Mouse (Mus musculus): ENCODE results near the gene Stx8. TPM values are rescaled to one million over a fixed set of nuclear protein-coding genes. Genes with fewer than 3 reads are reported as not detected.

The Stx8 gene
- polyA plus RNA-seq, 1 experiment from 2014 or later, result 59.4 TPM

GRCm38 (mm10) chr11:68136687-68137086 is 170.7 kb downstream of the Stx8 start:
- Histone ChIP-seq H3K4me3 (no peak overlapping the region), H3K9me3 (no peaks in the 10 kb centered on the region), H3K4me1 (peaks cover 15% of the 10 kb centered on the region), H3K9ac (no peak overlapping the region), H3K4me2 (replicated peaks) (no peak overlapping the region), H3K27me3 (0 out of 2 replicates have a peak, but pooled peaks cover 4% of the 10 kb centered on the region), H3K36me3 (no peaks in the 10 kb centered on the region), H3K27ac (no peak overlapping the region)
- ATAC-seq (ENCODE audit: low FRiP score, low read depth), result no peak
- 54% methylated on average over 8 of the region's 8 CpGs for WGBS

DNA sequence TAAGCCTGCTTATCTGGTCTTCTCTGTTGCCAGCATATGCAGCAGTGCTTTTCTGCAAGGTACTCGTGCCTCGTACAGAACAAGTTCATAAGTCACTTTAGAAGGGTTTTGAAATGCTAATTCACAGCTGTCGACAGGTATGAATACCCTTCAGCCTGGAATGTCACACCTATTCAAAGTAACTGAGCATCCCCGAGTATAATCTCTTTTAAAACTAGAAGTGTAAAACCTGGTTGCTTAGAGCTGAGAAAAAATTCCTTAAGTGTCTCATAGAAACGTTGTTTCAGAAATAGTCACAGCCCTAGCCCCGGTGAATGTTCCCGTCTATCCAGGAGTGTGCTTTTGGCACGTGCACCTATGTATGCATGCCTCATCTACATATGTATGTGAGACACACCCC is 176.3 kb downstream of the Stx8 start:
- H3K9me3 ChIP-seq, result no peaks in the 10 kb centered on the region
- no peak overlapping the region for H3K27ac ChIP-seq
- no peak overlapping the region for H3K4me3 ChIP-seq
- H3K36me3 ChIP-seq, result no peaks in the 10 kb centered on the region
- 31% methylated on average over 8 of the region's 8 CpGs for WGBS
- no peak for ATAC-seq (ENCODE audit: low FRiP score, low read depth)
- no peak overlapping the region for H3K4me2 ChIP-seq (replicated peaks)
- no peak overlapping the region for H3K9ac ChIP-seq
- H3K4me1 ChIP-seq, result peaks cover 47% of the 10 kb centered on the region
- no peaks in the 10 kb centered on the region for H3K27me3 ChIP-seq

DNA sequence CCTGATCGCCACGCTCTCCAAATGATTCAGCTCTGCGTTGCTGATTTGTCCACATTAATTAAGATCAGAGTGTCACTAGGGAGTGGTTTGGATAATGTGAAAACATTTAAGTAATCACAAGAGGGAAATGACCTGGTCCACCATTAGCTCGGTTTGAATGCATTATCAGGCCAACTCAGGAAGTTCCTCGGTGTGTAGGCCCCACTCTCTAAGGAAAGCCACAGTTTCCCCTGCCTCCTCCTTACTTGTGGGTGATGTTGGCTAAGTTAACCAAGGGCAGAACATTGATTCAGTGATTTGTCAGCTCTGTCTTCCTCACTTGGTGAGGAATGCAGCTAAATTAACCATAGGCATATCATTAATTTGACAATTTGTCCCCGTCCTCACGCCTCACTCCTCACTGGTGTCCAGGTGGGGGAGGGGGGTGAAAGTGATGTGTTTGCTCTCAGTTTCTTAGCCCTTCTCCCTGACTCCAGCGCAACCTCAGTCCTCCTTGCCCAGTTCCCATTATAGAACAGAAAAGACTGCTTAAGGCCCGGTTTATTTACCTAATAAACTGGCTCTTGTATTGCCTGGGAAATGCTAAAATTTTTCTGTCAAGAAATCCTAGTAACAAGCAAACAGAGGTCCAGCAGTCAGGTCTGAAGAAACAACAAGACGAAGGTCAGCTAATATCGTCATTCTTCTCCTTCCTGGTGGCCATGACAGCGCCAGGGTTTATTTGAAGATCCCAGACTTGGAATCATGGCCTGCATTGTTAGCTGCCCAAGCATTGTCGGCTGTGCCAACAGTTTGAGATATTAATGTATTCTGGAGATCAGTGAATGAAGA is 178.5 kb downstream of the Stx8 start:
- no peak overlapping the region for H3K9ac ChIP-seq
- peaks cover 4% of the 10 kb centered on the region for H3K27me3 ChIP-seq
- peaks cover 47% of the 10 kb centered on the region for H3K4me1 ChIP-seq
- H3K36me3 ChIP-seq, result no peaks in the 10 kb centered on the region
- H3K4me3 ChIP-seq, result no peak overlapping the region
- H3K27ac ChIP-seq, result no peak overlapping the region
- 42% methylated on average over 13 of the region's 13 CpGs for WGBS
- peak overlapping the region; percentile 34; the same call in 1 of the 2 replicates for H3K4me2 ChIP-seq (replicated peaks)
- no peaks in the 10 kb centered on the region for H3K9me3 ChIP-seq
- ATAC-seq (ENCODE audit: low FRiP score, low read depth), result no peak

GRCm38 (mm10) chr11:68145066-68145585 is 179.1 kb downstream of the Stx8 start:
- H3K4me2 ChIP-seq (replicated peaks), result peak overlapping the region; percentile 34
- H3K4me1 ChIP-seq, result peaks cover 47% of the 10 kb centered on the region
- WGBS, result 14% methylated on average over 13 of the region's 13 CpGs
- no peak for ATAC-seq (ENCODE audit: low FRiP score, low read depth)
- H3K9me3 ChIP-seq, result no peaks in the 10 kb centered on the region
- no peak overlapping the region for H3K4me3 ChIP-seq
- H3K36me3 ChIP-seq, result no peaks in the 10 kb centered on the region
- peak overlapping the region; percentile 10; the same call in 1 of the 2 replicates for H3K9ac ChIP-seq
- H3K27ac ChIP-seq, result peak overlapping the region; percentile 23; the same call in 1 of the 2 replicates
- H3K27me3 ChIP-seq, result peaks cover 4% of the 10 kb centered on the region

GRCm38 (mm10) chr11:68145586-68146455 is 179.8 kb downstream of the Stx8 start:
- peaks cover 4% of the 10 kb centered on the region for H3K27me3 ChIP-seq
- H3K9me3 ChIP-seq, result no peaks in the 10 kb centered on the region
- H3K4me2 ChIP-seq (replicated peaks), result peak overlapping the region; percentile 34
- H3K4me3 ChIP-seq, result no peak overlapping the region
- H3K36me3 ChIP-seq, result no peaks in the 10 kb centered on the region
- peak overlapping the region; percentile 23 for H3K27ac ChIP-seq
- H3K9ac ChIP-seq, result peak overlapping the region; percentile 10; the same call in 1 of the 2 replicates
- WGBS, result 17% methylated on average over 17 of the region's 17 CpGs
- H3K4me1 ChIP-seq, result peaks cover 52% of the 10 kb centered on the region
- no peak; the same call in 1 of the 2 replicates for ATAC-seq (ENCODE audit: low FRiP score, low read depth)

DNA sequence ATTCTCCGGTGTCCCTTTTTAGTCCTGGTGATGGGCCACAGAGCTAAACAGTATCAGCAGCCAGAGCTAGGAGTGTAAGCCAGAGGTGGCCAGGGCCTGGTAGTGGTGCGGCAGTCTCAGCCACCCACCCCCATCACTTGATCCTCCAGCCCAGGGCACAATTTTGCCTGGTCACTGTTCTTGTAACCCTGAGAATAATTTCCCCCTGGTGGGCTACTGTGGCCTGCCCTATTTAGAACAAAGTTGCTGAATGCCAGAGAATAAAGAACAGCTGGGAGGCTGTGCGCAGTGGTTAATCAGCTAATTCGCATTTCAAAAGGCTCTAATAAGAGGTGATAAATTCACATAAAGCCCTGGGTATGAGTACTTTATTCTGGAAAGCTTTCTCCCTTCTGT is 180.5 kb downstream of the Stx8 start:
- WGBS, result 33% methylated on average over 4 of the region's 4 CpGs
- Histone ChIP-seq H3K4me2 (replicated peaks) (no peak overlapping the region; the same call in 1 of the 2 replicates), H3K9me3 (no peaks in the 10 kb centered on the region), H3K9ac (no peak overlapping the region), H3K36me3 (no peaks in the 10 kb centered on the region), H3K27ac (peak overlapping the region; percentile 23; the same call in 1 of the 2 replicates), H3K4me3 (no peak overlapping the region), H3K27me3 (peaks cover 4% of the 10 kb centered on the region), H3K4me1 (peaks cover 58% of the 10 kb centered on the region)
- ATAC-seq (ENCODE audit: low FRiP score, low read depth), result no peak

DNA sequence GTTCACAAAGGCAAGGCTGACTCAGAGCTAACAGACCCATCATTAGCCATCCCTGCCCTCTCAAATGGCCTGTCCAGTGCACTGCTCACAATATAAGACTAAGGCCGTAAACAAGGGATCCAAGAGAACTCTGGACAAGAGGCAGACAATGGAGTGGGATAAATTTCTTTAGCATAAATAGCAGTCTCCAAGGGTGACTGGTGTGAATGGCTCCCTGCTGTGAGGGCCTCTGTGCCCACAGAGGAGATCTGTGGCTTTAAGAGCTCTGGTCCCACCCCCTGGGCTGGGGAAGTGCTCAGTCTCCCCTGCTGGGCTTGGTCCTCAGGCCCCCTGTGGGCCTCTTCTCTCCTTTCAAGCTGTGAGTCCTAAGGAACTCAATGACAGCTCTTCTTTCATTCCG is 184.9 kb downstream of the Stx8 start:
- H3K36me3 ChIP-seq, result no peaks in the 10 kb centered on the region
- no peak for ATAC-seq (ENCODE audit: low FRiP score, low read depth)
- H3K27ac ChIP-seq, result no peak overlapping the region
- no peak overlapping the region for H3K4me2 ChIP-seq (replicated peaks)
- no peak overlapping the region for H3K9ac ChIP-seq
- no peaks in the 10 kb centered on the region for H3K9me3 ChIP-seq
- peaks cover 4% of the 10 kb centered on the region for H3K27me3 ChIP-seq
- 48% methylated on average over 2 of the region's 2 CpGs for WGBS
- H3K4me1 ChIP-seq, result peaks cover 29% of the 10 kb centered on the region
- no peak overlapping the region for H3K4me3 ChIP-seq

DNA sequence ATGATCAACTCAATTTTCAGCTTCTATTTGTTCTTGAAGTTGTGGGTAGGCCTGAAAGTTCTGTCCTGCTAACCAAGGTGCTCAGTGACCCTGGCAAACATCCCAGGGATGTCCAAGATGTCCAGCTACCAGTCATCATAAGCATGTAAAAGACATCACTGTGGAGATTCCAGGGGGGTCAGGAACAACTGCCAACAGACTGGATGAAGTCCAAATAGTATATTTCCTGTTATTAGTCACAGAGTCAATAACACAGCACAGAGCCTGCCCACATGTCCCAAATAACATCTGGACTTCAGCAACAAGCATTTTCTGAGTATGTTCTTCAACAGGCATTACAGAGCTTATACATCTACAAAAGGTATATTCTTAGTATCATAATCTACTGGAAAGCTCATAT is 189.8 kb downstream of the Stx8 start:
- H3K36me3 ChIP-seq, result no peaks in the 10 kb centered on the region
- no peak overlapping the region for H3K9ac ChIP-seq
- no peak overlapping the region for H3K27ac ChIP-seq
- no peaks in the 10 kb centered on the region for H3K9me3 ChIP-seq
- H3K4me3 ChIP-seq, result no peak overlapping the region
- no peak overlapping the region for H3K4me2 ChIP-seq (replicated peaks)
- no peaks in the 10 kb centered on the region for H3K27me3 ChIP-seq
- peaks cover 12% of the 10 kb centered on the region for H3K4me1 ChIP-seq
- no peak for ATAC-seq (ENCODE audit: low FRiP score, low read depth)

GRCm38 (mm10) chr11:68158166-68158565 is 192.2 kb downstream of the Stx8 start:
- WGBS, result 85% methylated on average over 3 of the region's 3 CpGs
- ATAC-seq (ENCODE audit: low FRiP score, low read depth), result no peak
- H3K4me2 ChIP-seq (replicated peaks), result no peak overlapping the region
- H3K27me3 ChIP-seq, result no peaks in the 10 kb centered on the region
- H3K36me3 ChIP-seq, result no peaks in the 10 kb centered on the region
- H3K9ac ChIP-seq, result no peak overlapping the region
- no peaks in the 10 kb centered on the region for H3K9me3 ChIP-seq
- H3K27ac ChIP-seq, result no peak overlapping the region
- H3K4me1 ChIP-seq, result peaks cover 6% of the 10 kb centered on the region; the same call in 1 of the 2 replicates
- H3K4me3 ChIP-seq, result no peak overlapping the region

- no peak for ATAC-seq (ENCODE audit: low FRiP score, low read depth)
- H3K27me3 ChIP-seq, result no peaks in the 10 kb centered on the region
- no peak overlapping the region for H3K27ac ChIP-seq
- no peaks in the 10 kb centered on the region for H3K36me3 ChIP-seq
- H3K9me3 ChIP-seq, result no peaks in the 10 kb centered on the region
- peaks cover 10% of the 10 kb centered on the region for H3K4me1 ChIP-seq
- H3K9ac ChIP-seq, result no peak overlapping the region
- no peak overlapping the region for H3K4me2 ChIP-seq (replicated peaks)
- WGBS, result 83% methylated on average over 4 of the region's 4 CpGs
- H3K4me3 ChIP-seq, result no peak overlapping the region
Measured at GRCm38 (mm10) chr11:68159867-68160266, 193.9 kb downstream of the Stx8 start.

- WGBS, result 78% methylated on average over 5 of the region's 5 CpGs
- ATAC-seq (ENCODE audit: low FRiP score, low read depth), result no peak
- H3K4me3 ChIP-seq, result no peak overlapping the region
- peaks cover 8% of the 10 kb centered on the region; the same call in 1 of the 2 replicates for H3K4me1 ChIP-seq
- H3K36me3 ChIP-seq, result no peaks in the 10 kb centered on the region
- no peak overlapping the region for H3K4me2 ChIP-seq (replicated peaks)
- H3K27ac ChIP-seq, result no peak overlapping the region
- H3K27me3 ChIP-seq, result no peaks in the 10 kb centered on the region
- no peak overlapping the region for H3K9ac ChIP-seq
- H3K9me3 ChIP-seq, result no peaks in the 10 kb centered on the region
Measured at GRCm38 (mm10) chr11:68164408-68164807, 198.4 kb downstream of the Stx8 start.

DNA sequence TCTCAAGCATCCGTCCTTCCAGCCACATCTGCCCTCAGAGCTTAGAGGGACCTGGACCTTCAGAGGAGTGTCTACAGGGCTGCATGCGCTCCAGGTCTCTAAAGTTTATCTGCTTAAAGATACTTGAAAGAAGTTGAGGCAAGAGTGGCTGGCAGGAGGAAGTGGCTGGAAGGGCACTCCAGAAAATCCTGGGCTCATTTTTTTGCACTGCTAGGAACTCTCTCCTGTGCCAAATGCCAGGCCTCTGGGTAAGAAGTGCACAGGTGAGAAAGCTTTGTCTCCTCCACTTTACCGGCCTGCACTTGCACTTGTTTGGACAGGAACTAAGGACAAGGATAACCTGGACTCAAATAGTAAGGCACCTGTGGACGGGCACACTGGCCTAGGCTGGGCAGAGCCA is 202.4 kb downstream of the Stx8 start:
- H3K4me1 ChIP-seq, result peaks cover 9% of the 10 kb centered on the region
- no peak overlapping the region for H3K4me3 ChIP-seq
- H3K9ac ChIP-seq, result no peak overlapping the region
- H3K36me3 ChIP-seq, result no peaks in the 10 kb centered on the region
- no peaks in the 10 kb centered on the region for H3K9me3 ChIP-seq
- H3K27me3 ChIP-seq, result no peaks in the 10 kb centered on the region
- no peak overlapping the region for H3K27ac ChIP-seq
- no peak for ATAC-seq (ENCODE audit: low FRiP score, low read depth)
- 64% methylated on average over 4 of the region's 4 CpGs for WGBS
- no peak overlapping the region for H3K4me2 ChIP-seq (replicated peaks)

Measured in limb, embryonic 13.5 days (tissue).